Mouse (Mus musculus): ENCODE results near the gene Tead1. TPM values are rescaled to one million over a fixed set of nuclear protein-coding genes. Genes with fewer than 3 reads are reported as not detected.

Tead1 gene
- total RNA-seq, 1 experiment from 2014 or later = 0.81 TPM

DNA sequence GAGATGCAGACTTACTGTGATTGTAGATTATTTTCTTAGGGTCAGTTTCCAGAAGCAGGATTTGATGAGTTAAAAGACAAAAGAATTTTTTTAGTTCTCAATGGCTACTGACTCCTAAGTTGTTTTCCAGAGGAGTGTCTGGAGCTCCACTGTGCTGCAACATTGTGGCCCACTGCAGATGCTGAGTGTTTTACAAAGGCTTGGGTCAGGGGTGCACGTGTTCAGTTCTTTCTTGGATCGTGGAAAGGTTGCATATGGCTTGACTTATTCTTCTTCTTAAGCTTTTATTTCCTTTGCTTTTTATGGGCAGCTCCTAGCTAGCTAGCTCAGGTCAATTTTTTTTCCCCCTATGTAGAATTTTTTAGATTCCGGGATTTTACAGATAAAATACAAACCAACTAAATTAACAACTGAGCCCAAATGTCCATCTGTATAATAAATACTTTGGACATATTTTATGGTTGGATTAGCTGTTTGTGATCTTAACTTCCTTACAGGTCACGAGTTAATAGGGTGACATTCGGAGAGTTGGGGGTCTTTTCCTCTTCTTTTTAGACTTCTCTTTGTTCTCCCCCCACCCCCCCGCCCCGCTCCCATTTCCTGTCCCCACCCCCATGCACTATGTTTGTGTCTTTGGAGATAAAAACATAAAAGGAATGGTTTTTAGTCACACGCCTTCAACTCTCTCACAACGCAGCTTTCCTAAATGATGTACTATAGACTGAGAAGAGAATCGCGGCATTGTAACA is 40.5 kb downstream of the Tead1 start:
- ATAC-seq (ENCODE audit: extremely low read depth, insufficient number of reproducible peaks, low FRiP score, poor library complexity, severe bottlenecking) = no peak

DNA sequence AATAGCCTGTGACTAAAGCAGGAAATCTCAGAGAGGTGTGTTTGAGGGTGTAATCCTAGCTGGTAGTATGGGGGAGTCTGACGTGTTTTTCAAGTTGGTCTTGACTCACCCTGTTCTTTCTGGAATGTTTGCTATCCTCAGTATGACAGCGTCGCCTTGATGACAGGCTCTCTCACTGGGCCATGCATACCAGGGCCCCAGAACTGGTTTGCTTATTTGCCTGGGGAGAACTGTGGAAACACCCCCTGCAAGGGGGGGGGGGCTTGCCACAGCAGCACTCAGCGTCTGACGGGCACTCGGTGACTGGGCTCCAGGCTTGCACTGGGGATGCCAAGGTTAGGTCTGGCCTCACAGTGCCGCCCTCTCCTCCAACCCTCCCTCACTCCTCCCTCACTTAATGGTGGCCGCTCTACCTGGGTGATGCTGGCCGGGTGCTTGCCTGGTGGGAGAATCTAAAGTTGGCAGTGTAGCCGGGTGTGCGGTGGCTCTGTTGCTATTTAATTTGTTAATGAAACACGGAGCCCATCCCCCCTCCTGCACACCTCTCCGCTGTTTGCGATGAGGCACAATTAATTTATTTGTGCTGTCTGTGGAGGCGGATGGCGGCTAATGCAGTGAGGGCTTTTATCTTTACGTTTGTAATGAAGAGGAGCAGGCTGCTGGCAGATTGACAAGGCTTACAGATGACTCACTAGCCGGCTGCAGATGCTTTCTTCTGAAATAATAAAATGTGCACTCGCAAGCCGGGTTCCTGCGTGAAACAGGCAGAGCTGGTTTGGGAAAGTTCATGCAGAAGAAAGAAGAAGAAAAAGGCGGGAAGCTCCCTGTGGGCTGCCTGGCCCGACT is 41.2 kb downstream of the Tead1 start:
- no peak for ATAC-seq (ENCODE audit: extremely low read depth, insufficient number of reproducible peaks, low FRiP score, poor library complexity, severe bottlenecking)

- no peak for ATAC-seq (ENCODE audit: extremely low read depth, insufficient number of reproducible peaks, low FRiP score, poor library complexity, severe bottlenecking)
Measured at GRCm38 (mm10) chr7:112720989-112721337, 41.8 kb downstream of the Tead1 start.

DNA sequence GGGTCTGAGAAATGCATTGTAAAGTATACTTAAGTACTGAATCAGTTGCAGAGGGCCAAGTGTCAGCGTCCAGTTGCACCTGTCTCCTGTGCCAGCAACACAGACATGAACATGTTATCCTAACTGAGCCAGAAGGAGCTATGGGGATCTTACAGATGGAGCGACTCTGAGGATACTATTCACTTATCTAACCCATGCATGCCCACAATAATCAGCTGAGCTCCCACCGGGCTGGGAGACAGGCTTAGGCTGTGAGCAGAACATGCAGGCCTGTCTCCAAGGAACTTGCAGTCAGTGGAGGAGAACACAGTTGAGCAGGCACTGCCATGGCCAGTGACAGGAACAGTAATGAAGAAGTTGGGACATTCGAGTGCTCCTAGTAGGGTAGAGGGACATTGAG is 42.7 kb downstream of the Tead1 start:
- no peak for ATAC-seq (ENCODE audit: extremely low read depth, insufficient number of reproducible peaks, low FRiP score, poor library complexity, severe bottlenecking)

DNA sequence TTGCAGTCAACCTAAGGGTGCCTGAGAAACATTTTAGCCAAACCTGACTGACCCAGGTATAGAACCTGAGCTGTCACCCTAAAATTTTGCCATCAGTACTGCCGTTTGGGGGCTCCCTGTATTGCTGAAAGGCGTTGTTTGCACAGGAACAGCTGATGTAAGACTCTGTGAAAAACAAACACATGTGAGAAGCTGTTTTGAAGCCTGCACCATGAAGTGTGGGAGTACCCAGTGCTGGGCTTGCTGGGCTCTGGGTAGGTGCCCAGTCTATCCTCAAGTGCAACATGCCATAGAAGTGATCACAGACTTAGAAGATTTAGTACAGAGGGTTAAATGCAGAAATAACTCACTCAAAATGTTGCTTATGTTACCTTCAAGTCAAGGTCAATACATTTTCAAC is 49.3 kb downstream of the Tead1 start:
- ATAC-seq (ENCODE audit: extremely low read depth, insufficient number of reproducible peaks, low FRiP score, poor library complexity, severe bottlenecking) = no peak

GRCm38 (mm10) chr7:112730209-112730608 is 51.1 kb downstream of the Tead1 start:
- ATAC-seq (ENCODE audit: extremely low read depth, insufficient number of reproducible peaks, low FRiP score, poor library complexity, severe bottlenecking) = no peak

DNA sequence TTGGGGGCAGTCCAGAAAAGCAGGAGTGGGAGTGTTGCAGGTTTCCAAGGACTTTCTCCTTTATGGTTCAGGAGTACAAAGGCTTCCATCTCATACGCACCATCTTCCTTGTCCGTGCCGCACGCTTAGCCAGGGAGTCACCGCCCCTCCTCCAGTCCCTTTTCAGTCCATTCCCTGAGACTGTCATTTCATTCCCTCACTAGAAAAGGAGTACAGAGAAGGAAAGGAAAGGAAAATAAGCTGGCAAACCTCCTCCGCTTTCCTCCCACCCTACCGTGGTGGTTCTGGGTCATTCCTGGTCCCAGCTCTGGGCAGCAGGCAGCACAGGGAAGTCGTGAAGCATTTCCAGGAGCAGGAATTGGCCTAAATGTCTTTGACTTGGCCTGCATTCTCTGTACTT is 52.5 kb downstream of the Tead1 start:
- ATAC-seq (ENCODE audit: extremely low read depth, insufficient number of reproducible peaks, low FRiP score, poor library complexity, severe bottlenecking) = no peak

DNA sequence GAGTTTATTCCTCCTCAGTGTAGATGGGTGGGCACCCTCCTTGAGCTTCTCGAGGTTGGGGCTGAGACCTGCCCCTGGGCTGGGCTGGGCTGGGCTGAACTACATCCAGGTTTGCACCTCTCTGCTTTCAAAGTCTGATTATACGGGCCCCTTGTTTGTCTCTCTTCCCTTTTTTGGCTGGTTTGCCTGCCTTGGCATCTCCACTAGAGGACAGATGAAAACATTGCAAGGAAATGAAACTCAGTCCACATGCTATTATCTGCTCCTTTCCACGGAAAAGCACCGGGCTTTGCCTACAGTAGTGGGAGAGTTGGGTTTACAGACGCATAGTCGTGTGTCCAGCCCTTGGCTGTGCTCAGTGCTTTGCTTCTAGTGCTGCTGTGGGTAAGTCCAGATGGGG is 60.1 kb downstream of the Tead1 start:
- no peak for ATAC-seq (ENCODE audit: extremely low read depth, insufficient number of reproducible peaks, low FRiP score, poor library complexity, severe bottlenecking)

- no peak for ATAC-seq (ENCODE audit: extremely low read depth, insufficient number of reproducible peaks, low FRiP score, poor library complexity, severe bottlenecking)
Measured at GRCm38 (mm10) chr7:112741790-112742189, 62.7 kb downstream of the Tead1 start.

GRCm38 (mm10) chr7:112743063-112743462 is 63.9 kb downstream of the Tead1 start:
- ATAC-seq (ENCODE audit: extremely low read depth, insufficient number of reproducible peaks, low FRiP score, poor library complexity, severe bottlenecking) = no peak

DNA sequence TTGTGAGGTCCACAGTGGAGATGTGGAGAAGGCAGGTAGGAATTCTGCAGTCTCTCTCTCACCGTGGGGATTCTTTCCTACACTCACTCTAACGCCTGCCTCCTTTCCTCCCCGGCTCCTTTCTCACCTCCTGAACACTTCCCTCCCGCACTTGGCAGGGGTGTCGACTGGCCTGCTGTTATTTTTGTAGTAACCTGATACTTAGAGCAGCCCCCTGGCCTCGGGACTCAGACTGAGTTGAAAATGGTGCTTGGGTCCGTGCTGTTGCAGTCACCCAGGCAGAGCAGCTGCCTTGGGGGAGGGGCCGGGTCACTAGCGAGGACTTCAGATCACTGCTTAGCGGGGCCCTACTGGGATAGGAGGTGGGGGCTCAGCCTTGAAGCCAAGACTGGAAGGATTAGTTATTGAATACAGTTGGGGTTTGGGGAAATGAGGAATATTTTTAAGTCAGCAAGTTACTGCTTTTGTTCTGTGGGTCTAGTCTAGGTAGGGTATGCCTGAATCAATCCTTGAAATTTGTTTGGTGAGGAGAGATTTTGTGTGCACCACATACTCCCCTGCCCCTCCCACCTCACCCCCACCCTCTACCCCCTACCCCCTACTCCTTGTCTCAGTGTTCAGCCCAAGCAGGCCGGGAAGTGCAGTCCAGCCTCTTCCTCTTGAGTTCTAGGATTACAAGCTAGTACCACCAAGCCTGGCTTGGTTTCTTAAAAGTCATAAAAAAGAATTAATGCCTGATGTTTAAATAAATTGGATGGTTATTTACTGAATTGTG is 64.7 kb downstream of the Tead1 start:
- no peak for ATAC-seq (ENCODE audit: extremely low read depth, insufficient number of reproducible peaks, low FRiP score, poor library complexity, severe bottlenecking)

DNA sequence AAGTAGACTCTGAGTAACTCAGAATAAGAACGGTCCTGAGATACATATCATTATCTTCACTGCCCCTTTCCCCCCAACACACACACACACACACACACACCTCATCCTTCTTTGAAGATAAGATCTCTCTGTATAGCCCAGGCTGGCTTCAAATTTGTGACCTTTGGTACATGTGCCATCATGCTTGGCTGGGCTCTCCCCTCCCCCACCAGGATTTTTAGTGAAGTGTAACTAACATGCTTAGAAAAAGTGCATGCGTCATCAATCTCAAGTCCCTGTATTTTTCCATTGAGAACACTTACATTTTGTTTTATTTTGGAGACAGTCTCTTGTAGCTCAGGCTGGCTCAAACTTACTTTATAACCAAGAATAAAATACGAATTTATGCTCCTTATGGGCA is 68.1 kb downstream of the Tead1 start:
- ATAC-seq (ENCODE audit: extremely low read depth, insufficient number of reproducible peaks, low FRiP score, poor library complexity, severe bottlenecking) = no peak

- no peak for ATAC-seq (ENCODE audit: extremely low read depth, insufficient number of reproducible peaks, low FRiP score, poor library complexity, severe bottlenecking)
Measured at GRCm38 (mm10) chr7:112747836-112748235, 68.7 kb downstream of the Tead1 start.

DNA sequence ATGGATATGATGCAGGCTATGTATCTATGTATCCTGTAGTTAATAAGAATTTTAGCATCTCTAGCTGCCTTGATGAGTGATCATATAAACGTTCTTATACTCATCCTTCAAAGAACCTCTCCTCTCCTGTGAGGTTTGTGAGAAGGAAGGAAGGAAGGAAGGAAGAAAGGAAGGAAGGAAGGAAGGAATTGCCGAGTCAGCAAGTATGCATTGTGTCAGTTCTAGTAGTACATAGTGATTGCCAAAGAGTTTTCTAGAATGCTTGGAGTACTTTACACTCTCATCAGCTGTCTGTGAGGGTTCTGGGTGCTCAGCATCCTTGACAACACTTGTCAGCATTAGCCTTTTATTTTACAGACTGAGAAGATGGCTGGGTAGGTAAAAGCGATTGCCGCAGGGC is 69.2 kb downstream of the Tead1 start:
- ATAC-seq (ENCODE audit: extremely low read depth, insufficient number of reproducible peaks, low FRiP score, poor library complexity, severe bottlenecking) = no peak

- ATAC-seq (ENCODE audit: extremely low read depth, insufficient number of reproducible peaks, low FRiP score, poor library complexity, severe bottlenecking) = no peak
Measured at GRCm38 (mm10) chr7:112750101-112750500, 71.0 kb downstream of the Tead1 start.

DNA sequence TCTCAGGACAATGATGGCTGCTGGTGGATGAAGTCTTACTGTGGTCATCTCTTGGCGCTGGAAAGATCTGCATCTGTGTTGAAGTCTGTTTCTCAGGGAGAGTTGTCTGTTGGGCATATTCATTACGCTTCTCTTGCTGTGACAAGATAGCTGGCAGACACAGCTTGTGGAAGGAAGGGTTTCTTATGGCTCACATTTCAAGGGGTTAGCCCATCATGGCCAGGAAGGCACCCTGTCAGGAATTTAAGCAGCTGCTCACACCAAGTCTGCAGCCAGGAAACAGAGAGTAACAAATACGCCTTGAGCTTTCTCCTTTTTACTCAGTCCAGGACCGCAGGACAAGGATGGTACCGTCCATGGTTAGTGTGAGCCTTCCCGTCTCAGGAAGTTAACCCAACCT is 73.2 kb downstream of the Tead1 start:
- ATAC-seq (ENCODE audit: extremely low read depth, insufficient number of reproducible peaks, low FRiP score, poor library complexity, severe bottlenecking) = no peak

GRCm38 (mm10) chr7:112753314-112753713 is 74.2 kb downstream of the Tead1 start:
- ATAC-seq (ENCODE audit: extremely low read depth, insufficient number of reproducible peaks, low FRiP score, poor library complexity, severe bottlenecking) = no peak

- no peak for ATAC-seq (ENCODE audit: extremely low read depth, insufficient number of reproducible peaks, low FRiP score, poor library complexity, severe bottlenecking)
Measured at GRCm38 (mm10) chr7:112759359-112759975, 80.3 kb downstream of the Tead1 start.

DNA sequence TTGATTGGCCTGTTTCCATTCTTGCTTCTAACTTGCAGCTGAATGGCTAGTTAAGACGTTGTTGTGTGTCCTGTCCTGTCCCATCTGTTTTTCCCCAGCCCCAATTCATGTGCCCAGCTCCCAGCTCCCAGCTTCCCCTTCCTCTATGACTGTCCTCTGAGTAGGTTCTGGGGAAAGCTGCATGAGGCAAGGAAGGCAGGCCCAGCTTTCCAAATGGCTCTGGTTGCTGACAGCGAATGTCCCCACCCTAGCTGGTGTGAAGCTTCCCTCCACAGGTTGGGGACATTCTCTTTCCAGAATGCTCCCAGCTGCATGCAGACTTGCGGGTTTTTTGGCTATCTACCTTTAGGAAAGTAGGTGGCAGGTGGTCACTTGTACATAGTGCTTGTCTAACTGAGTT is 81.2 kb downstream of the Tead1 start:
- no peak for ATAC-seq (ENCODE audit: extremely low read depth, insufficient number of reproducible peaks, low FRiP score, poor library complexity, severe bottlenecking)
